Mouse (Mus musculus): ENCODE measurements at regions not wholly inside any gene's neighbourhood (a gene's known extent, or its start where the extent isn't known, plus 50 kb on each side); places are given as distances from the start of the nearest gene placed in this dataset.

- H3K27ac ChIP-seq, result no peak overlapping the region
- H3K27me3 ChIP-seq, result no peaks in the 10 kb centered on the region
- no peak for ATAC-seq (ENCODE audit: low FRiP score)
- no peak overlapping the region for H3K4me3 ChIP-seq
- no peaks in the 10 kb centered on the region for H3K36me3 ChIP-seq
- WGBS, result 32% methylated on average over 5 of the region's 5 CpGs
- H3K4me2 ChIP-seq (replicated peaks), result no peak overlapping the region
- H3K4me1 ChIP-seq, result no peaks in the 10 kb centered on the region
- no peak overlapping the region for H3K9ac ChIP-seq
- no peaks in the 10 kb centered on the region; the same call in 1 of the 2 replicates for H3K9me3 ChIP-seq (replicated peaks)
Observed at GRCm38 (mm10) chr12:54577235-54577634, 79.1 kb downstream of the Sptssa start.

GRCm38 (mm10) chr12:54576821-54577220 is 79.6 kb downstream of the Sptssa start:
- no peak overlapping the region for H3K9ac ChIP-seq
- H3K4me3 ChIP-seq, result no peak overlapping the region
- H3K36me3 ChIP-seq, result no peaks in the 10 kb centered on the region
- no peak overlapping the region for H3K4me2 ChIP-seq (replicated peaks)
- H3K27me3 ChIP-seq, result no peaks in the 10 kb centered on the region
- no peak overlapping the region for H3K27ac ChIP-seq
- no peaks in the 10 kb centered on the region for H3K4me1 ChIP-seq
- 84% methylated on average over 3 of the region's 3 CpGs for WGBS
- no peaks in the 10 kb centered on the region; the same call in 1 of the 2 replicates for H3K9me3 ChIP-seq (replicated peaks)
- no peak for ATAC-seq (ENCODE audit: low FRiP score)

DNA sequence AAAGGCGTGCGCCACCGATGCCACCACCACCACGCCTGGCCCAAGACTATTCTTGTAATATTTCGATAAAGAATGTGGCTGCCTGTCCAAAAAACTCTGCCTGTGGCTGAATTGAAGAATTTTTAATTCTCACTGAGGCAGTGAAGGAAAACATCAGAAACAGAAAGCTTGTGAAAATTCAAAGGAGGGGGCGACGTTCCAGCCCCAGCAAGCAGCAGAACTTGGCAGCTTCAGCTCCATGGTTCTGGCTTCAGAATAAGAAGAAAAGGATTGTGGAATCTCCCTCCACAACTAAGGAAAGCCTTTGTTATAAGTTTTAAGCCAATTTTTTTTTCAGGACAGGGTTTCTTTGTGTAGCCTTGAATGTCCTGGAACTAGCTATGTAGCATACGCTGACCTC is 83.5 kb downstream of the Sptssa start:
- H3K4me3 ChIP-seq, result no peak overlapping the region
- 93% methylated on average over 8 of the region's 8 CpGs for WGBS
- H3K36me3 ChIP-seq, result no peaks in the 10 kb centered on the region
- no peak overlapping the region for H3K27ac ChIP-seq
- no peaks in the 10 kb centered on the region for H3K4me1 ChIP-seq
- H3K9ac ChIP-seq, result no peak overlapping the region
- H3K9me3 ChIP-seq (replicated peaks), result no peaks in the 10 kb centered on the region
- no peak overlapping the region for H3K4me2 ChIP-seq (replicated peaks)
- no peaks in the 10 kb centered on the region for H3K27me3 ChIP-seq
- no peak for ATAC-seq (ENCODE audit: low FRiP score)

GRCm38 (mm10) chr12:54568078-54568931 is 88.1 kb downstream of the Sptssa start:
- H3K27me3 ChIP-seq, result no peaks in the 10 kb centered on the region
- no peaks in the 10 kb centered on the region for H3K36me3 ChIP-seq
- H3K9ac ChIP-seq, result no peak overlapping the region
- no peak overlapping the region for H3K4me3 ChIP-seq
- H3K27ac ChIP-seq, result no peak overlapping the region
- 84% methylated on average over 6 of the region's 6 CpGs for WGBS
- H3K4me2 ChIP-seq (replicated peaks), result no peak overlapping the region
- ATAC-seq (ENCODE audit: low FRiP score), result no peak
- no peaks in the 10 kb centered on the region for H3K9me3 ChIP-seq (replicated peaks)
- H3K4me1 ChIP-seq, result no peaks in the 10 kb centered on the region

GRCm38 (mm10) chr12:54567426-54567790 is 89.0 kb downstream of the Sptssa start:
- Histone ChIP-seq H3K36me3 (no peaks in the 10 kb centered on the region), H3K27ac (no peak overlapping the region), H3K27me3 (no peaks in the 10 kb centered on the region), H3K4me2 (replicated peaks) (no peak overlapping the region), H3K4me1 (no peaks in the 10 kb centered on the region), H3K9me3 (replicated peaks) (no peaks in the 10 kb centered on the region), H3K9ac (no peak overlapping the region), H3K4me3 (no peak overlapping the region)
- ATAC-seq (ENCODE audit: low FRiP score), result no peak
- 91% methylated on average over 3 of the region's 3 CpGs for WGBS

DNA sequence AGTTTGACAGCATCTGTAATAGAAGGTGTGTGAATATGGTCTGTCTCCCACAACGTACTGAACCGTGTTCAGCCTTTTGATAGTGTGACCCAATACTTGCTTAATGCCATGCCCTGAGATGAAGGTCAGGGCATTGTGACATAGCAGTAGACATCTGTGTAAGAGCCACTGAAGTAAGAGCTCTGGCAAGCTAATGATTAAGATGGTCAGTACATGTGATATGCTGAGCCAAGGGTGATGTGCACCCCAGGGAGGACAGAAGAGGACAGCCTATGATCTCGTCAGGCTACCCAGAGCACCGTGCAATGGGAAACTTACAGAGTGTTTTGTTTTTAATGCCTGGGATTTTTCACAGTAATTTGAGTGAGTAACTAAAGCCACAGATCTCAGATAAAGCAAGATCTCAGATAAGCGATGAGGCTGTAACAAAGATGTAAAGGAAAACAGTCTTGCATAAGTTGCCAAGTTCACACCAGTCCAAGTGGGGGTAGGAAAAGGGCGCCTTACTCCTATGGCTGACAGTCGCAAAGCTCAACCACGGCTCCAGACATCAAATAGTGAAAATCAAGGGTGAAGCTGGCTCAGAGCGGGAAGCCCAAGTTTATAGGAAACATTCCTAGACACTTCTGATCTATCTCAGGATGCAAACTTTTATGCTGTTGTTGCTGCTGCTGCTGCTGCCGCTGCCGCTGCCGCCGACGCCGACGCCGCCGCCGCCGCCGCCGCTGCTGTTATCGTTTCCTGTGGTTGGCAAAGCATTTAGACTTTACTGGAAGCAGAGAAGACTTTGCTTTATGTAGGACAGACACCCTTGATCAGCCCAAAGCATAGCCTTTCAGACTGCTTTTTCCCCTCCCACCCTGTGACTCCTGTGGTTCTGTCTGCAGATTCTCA is 89.6 kb downstream of the Sptssa start:
- H3K4me1 ChIP-seq, result no peaks in the 10 kb centered on the region
- no peaks in the 10 kb centered on the region for H3K36me3 ChIP-seq
- 96% methylated on average over 23 of the region's 23 CpGs for WGBS
- no peak overlapping the region for H3K9ac ChIP-seq
- no peaks in the 10 kb centered on the region for H3K27me3 ChIP-seq
- H3K4me2 ChIP-seq (replicated peaks), result no peak overlapping the region
- H3K4me3 ChIP-seq, result no peak overlapping the region
- H3K9me3 ChIP-seq (replicated peaks), result no peaks in the 10 kb centered on the region
- H3K27ac ChIP-seq, result no peak overlapping the region
- ATAC-seq (ENCODE audit: low FRiP score), result no peak

- Histone ChIP-seq H3K9me3 (replicated peaks) (no peaks in the 10 kb centered on the region), H3K4me1 (no peaks in the 10 kb centered on the region)
- 93% methylated on average over 4 of the region's 4 CpGs for WGBS
Observed at GRCm38 (mm10) chr12:54561981-54562380, 94.4 kb downstream of the Sptssa start.

GRCm38 (mm10) chr12:54558106-54558505 is 98.3 kb downstream of the Sptssa start:
- ATAC-seq (ENCODE audit: low FRiP score), result no peak
- 56% methylated on average over 2 of the region's 2 CpGs for WGBS
- no peaks in the 10 kb centered on the region for H3K4me1 ChIP-seq
- no peaks in the 10 kb centered on the region for H3K36me3 ChIP-seq
- no peaks in the 10 kb centered on the region for H3K9me3 ChIP-seq (replicated peaks)
- no peak overlapping the region for H3K27ac ChIP-seq
- no peaks in the 10 kb centered on the region for H3K27me3 ChIP-seq
- H3K4me2 ChIP-seq (replicated peaks), result no peak overlapping the region
- no peak overlapping the region for H3K9ac ChIP-seq
- H3K4me3 ChIP-seq, result no peak overlapping the region

More at GRCm38 (mm10) chr12:54561981-54562380, 94.4 kb downstream of the Sptssa start:
- no peak overlapping the region for H3K4me2 ChIP-seq (replicated peaks)
- no peak for ATAC-seq (ENCODE audit: low FRiP score)
- H3K27ac ChIP-seq, result no peak overlapping the region
- no peaks in the 10 kb centered on the region for H3K27me3 ChIP-seq
- no peak overlapping the region for H3K4me3 ChIP-seq
- no peaks in the 10 kb centered on the region for H3K36me3 ChIP-seq
- H3K9ac ChIP-seq, result no peak overlapping the region

GRCm38 (mm10) chr12:54549659-54550058 is 106.7 kb downstream of the Sptssa start:
- H3K27ac ChIP-seq, result no peak overlapping the region
- H3K4me3 ChIP-seq, result no peak overlapping the region
- H3K36me3 ChIP-seq, result no peaks in the 10 kb centered on the region
- H3K27me3 ChIP-seq, result no peaks in the 10 kb centered on the region
- ATAC-seq (ENCODE audit: low FRiP score), result no peak
- H3K9ac ChIP-seq, result no peak overlapping the region
- peaks cover 6% of the 10 kb centered on the region for H3K4me1 ChIP-seq
- H3K9me3 ChIP-seq (replicated peaks), result no peaks in the 10 kb centered on the region
- no peak overlapping the region for H3K4me2 ChIP-seq (replicated peaks)
- WGBS, result 91% methylated on average over 9 of the region's 9 CpGs

GRCm38 (mm10) chr12:54545821-54546608 is 110.4 kb downstream of the Sptssa start:
- H3K9ac ChIP-seq, result no peak overlapping the region
- peak; percentile 77; the same call in 1 of the 2 replicates for ATAC-seq (ENCODE audit: low FRiP score)
- no peak overlapping the region for H3K4me3 ChIP-seq
- 29% methylated on average over 16 of the region's 16 CpGs for WGBS
- H3K4me2 ChIP-seq (replicated peaks), result peak overlapping the region; percentile 36
- H3K27ac ChIP-seq, result no peak overlapping the region
- H3K36me3 ChIP-seq, result no peaks in the 10 kb centered on the region
- no peaks in the 10 kb centered on the region for H3K9me3 ChIP-seq (replicated peaks)
- H3K27me3 ChIP-seq, result no peaks in the 10 kb centered on the region
- peaks cover 6% of the 10 kb centered on the region for H3K4me1 ChIP-seq

DNA sequence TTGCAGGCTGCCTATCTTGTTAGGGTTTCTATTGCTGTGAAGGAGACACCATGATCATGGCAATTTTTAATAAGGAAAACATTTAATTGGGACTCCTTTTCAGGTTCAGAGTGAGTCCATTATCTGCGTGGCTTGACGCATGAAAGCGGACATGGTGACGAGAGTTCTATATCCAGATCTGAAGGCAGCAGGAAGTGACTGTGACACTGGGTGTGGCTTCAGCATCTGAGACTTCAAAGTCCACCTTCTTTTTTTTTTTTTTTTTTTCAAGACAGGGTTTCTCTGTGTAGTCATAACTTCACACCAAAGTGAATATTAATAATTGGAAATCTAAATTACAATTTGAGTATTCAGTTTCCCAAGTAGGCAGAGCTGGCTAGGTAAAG is 118.1 kb downstream of the Sptssa start:
- no peaks in the 10 kb centered on the region for H3K9me3 ChIP-seq (replicated peaks)
- H3K27ac ChIP-seq, result no peak overlapping the region

More for the DNA sequence above, 118.1 kb downstream of the Sptssa start:
- no peak for ATAC-seq (ENCODE audit: low FRiP score)
- Histone ChIP-seq H3K4me3 (no peak overlapping the region), H3K4me1 (peaks cover 17% of the 10 kb centered on the region), H3K27me3 (no peaks in the 10 kb centered on the region), H3K36me3 (no peaks in the 10 kb centered on the region), H3K4me2 (replicated peaks) (no peak overlapping the region), H3K9ac (no peak overlapping the region)
- 86% methylated on average over 4 of the region's 4 CpGs for WGBS
